Mouse (Mus musculus): Measurements from ENCODE around the gene Qrfpr. TPM values are rescaled to one million over a fixed set of nuclear protein-coding genes. Genes with fewer than 3 reads are reported as not detected.

Qrfpr gene
- polyA plus RNA-seq, 1 experiment from 2014 or later: not detected

DNA sequence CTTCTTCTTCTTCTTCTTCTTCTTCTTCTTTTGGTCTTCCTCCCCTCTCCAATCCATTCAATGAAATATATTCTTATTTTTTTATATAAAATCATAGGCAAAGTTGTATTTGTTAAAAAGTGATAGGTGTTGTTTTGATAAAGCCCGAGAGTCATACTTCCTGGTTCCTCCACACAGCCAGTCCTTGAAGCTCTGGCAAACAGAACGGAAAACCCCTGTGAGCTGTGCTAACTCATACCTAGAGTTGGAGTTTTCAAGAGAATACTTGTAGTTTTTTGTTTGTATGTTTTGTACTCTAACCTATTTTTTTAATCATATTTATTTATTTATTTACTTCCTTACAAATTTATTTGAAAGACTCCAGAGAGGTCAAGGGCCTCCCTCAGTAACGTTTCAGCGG, 9.4 kb downstream of the Qrfpr start:
- Histone ChIP-seq H3K9me3 (ENCODE audit: control insufficient read depth, low read depth, low read length) (no peaks in the 10 kb centered on the region), H3K9ac (replicated peaks; ENCODE audit: low read depth, low read length) (no peak overlapping the region), H3K27ac (ENCODE audit: low read length) (no peak overlapping the region), H3K27me3 (ENCODE audit: control insufficient read depth, insufficient read depth, low read length) (no peaks in the 10 kb centered on the region), H3K4me1 (ENCODE audit: control insufficient read depth, insufficient read depth, low read length) (no peaks in the 10 kb centered on the region), H3K4me2 (replicated peaks; ENCODE audit: low read depth, low read length) (no peak overlapping the region), H3K36me3 (ENCODE audit: control insufficient read depth, insufficient read depth, low read length) (no peaks in the 10 kb centered on the region), H3K4me3 (ENCODE audit: low read depth, low read length) (no peak overlapping the region)
- 75% methylated on average over 4 of the region's 4 CpGs for WGBS
- ATAC-seq (ENCODE audit: insufficient number of reproducible peaks, insufficient read depth, low FRiP score, low read depth): no peak

DNA sequence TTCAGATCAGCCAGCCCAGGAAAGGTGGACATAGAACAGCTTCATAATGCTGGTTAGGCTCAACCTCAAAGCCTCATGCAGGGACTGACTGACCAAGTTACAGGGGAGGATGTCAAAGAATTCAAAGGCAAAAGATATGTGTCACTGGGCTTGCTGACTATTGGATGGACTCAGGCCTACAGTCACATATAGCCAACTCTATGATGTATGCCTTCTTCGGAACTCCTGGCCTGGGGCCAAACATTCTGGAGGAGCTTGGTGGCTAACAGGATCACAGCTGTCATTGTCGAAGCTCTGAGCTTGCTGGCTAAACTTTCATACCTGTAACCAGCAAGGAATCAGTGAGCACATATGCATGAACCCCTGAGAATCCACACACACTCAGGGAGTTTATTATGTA, 11.2 kb downstream of the Qrfpr start:
- Histone ChIP-seq H3K4me1 (ENCODE audit: control insufficient read depth, insufficient read depth, low read length) (no peaks in the 10 kb centered on the region), H3K27ac (ENCODE audit: low read length) (no peak overlapping the region), H3K4me2 (replicated peaks; ENCODE audit: low read depth, low read length) (no peak overlapping the region), H3K9ac (replicated peaks; ENCODE audit: low read depth, low read length) (no peak overlapping the region), H3K27me3 (ENCODE audit: control insufficient read depth, insufficient read depth, low read length) (no peaks in the 10 kb centered on the region), H3K4me3 (ENCODE audit: low read depth, low read length) (no peak overlapping the region), H3K9me3 (ENCODE audit: control insufficient read depth, low read depth, low read length) (no peaks in the 10 kb centered on the region), H3K36me3 (ENCODE audit: control insufficient read depth, insufficient read depth, low read length) (no peaks in the 10 kb centered on the region)
- WGBS: 35% methylated on average over 2 of the region's 2 CpGs
- ATAC-seq (ENCODE audit: insufficient number of reproducible peaks, insufficient read depth, low FRiP score, low read depth): no peak

DNA sequence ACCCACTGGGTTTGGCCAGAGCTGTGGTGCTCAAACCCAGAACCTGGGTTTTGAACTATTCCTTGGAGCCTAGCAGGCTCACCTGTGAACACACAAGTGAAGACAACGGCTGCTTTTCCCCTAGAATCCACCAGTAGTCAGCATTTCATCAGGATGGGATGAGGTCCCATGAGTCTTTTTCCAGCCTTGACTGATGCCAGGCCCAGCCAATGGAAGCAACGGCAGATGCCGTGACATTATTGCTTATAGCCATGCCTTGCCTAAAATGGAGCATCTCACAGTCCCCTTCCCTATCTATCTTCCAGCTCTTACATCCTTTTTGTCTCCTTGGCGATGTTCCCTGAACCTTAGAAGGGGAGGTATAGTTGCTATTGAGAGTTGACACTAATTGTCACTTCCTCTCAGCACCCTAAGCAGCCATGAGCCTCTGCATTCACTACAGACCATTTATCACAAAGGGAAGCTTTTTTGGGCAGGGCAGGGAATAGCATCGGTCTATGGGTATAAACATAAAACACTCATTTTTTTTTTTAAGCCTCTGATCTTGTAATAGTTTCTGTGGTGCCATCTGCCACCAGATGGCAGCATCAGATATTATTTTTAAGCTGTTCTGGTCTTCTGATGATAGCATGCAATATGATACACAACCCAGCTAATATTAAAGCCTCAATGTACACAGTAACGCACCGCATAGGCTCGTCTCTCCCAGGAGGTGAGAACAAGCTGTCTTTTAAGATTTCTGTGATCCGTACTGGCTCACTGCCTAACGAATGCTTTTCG, 12.1 kb downstream of the Qrfpr start:
- WGBS: 52% methylated on average over 11 of the region's 11 CpGs
- Histone ChIP-seq H3K9ac (replicated peaks; ENCODE audit: low read depth, low read length) (no peak overlapping the region), H3K4me1 (ENCODE audit: control insufficient read depth, insufficient read depth, low read length) (no peaks in the 10 kb centered on the region), H3K27me3 (ENCODE audit: control insufficient read depth, insufficient read depth, low read length) (no peaks in the 10 kb centered on the region), H3K4me3 (ENCODE audit: low read depth, low read length) (no peak overlapping the region), H3K9me3 (ENCODE audit: control insufficient read depth, low read depth, low read length) (no peaks in the 10 kb centered on the region), H3K27ac (ENCODE audit: low read length) (no peak overlapping the region), H3K36me3 (ENCODE audit: control insufficient read depth, insufficient read depth, low read length) (no peaks in the 10 kb centered on the region), H3K4me2 (replicated peaks; ENCODE audit: low read depth, low read length) (no peak overlapping the region)
- peak; percentile 63; the same call in 1 of the 2 replicates for ATAC-seq (ENCODE audit: insufficient number of reproducible peaks, insufficient read depth, low FRiP score, low read depth)

DNA sequence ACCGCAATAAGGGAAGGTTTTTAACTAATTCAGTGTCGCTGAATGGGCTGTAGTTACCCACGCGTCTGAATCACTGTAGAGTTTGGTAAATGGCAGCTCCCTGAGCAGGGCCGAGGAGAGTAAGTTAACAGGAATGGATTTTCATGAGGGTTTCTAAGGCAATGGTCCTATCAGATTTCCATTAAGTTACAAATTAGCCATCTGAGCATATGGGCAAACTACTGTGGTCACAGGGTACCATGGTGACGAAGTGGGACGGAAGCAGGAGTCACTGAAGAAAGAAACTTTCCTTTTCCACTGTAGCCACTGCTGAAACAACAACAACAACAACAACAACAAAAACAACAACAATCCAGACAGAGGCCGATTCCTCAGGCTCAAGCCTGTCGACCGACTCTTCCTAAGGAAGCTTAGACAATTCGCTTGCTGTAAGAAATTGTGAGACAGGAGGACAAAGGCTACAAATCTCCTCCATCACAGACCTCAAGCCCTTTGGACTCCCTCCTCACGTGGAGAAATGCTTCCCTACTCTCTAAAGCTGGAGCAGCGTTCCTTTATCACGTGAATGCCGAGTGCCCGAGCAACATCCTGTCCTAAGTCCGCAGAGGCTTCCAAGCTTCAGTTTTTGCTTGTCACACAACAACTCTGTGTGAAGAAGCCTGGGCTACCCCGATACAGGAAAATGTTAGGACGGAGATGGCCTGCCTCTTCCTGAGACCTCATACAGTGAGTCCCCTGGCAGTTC, 14.4 kb downstream of the Qrfpr start:
- Histone ChIP-seq H3K27me3 (ENCODE audit: control insufficient read depth, insufficient read depth, low read length) (no peaks in the 10 kb centered on the region), H3K4me3 (ENCODE audit: low read depth, low read length) (no peak overlapping the region), H3K4me2 (replicated peaks; ENCODE audit: low read depth, low read length) (no peak overlapping the region), H3K9ac (replicated peaks; ENCODE audit: low read depth, low read length) (no peak overlapping the region), H3K4me1 (ENCODE audit: control insufficient read depth, insufficient read depth, low read length) (no peaks in the 10 kb centered on the region), H3K36me3 (ENCODE audit: control insufficient read depth, insufficient read depth, low read length) (no peaks in the 10 kb centered on the region), H3K9me3 (ENCODE audit: control insufficient read depth, low read depth, low read length) (no peaks in the 10 kb centered on the region), H3K27ac (ENCODE audit: low read length) (no peak overlapping the region)
- ATAC-seq (ENCODE audit: insufficient number of reproducible peaks, insufficient read depth, low FRiP score, low read depth): no peak
- WGBS: 73% methylated on average over 19 of the region's 19 CpGs

DNA sequence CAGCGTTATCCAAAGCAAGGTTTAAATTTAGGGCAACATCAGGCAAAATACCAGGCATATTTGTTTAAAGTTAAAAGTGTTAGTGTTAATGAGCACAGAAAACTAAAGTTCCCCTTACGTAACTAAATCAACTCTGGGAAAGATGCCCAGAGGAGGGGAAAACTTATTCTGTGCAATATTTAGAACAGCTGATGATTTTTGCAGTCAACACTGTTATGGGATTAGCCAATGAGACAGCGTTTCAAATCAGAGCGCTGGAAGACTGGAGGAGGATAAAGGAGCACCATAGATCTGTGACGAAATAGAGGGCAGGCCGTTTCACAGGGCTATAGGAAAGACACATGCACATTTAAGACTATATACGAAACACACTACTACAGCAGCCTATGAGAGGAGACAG, 19.2 kb downstream of the Qrfpr start:
- Histone ChIP-seq H3K27ac (ENCODE audit: low read length) (no peak overlapping the region), H3K27me3 (ENCODE audit: control insufficient read depth, insufficient read depth, low read length) (no peaks in the 10 kb centered on the region), H3K4me2 (replicated peaks; ENCODE audit: low read depth, low read length) (no peak overlapping the region), H3K36me3 (ENCODE audit: control insufficient read depth, insufficient read depth, low read length) (no peaks in the 10 kb centered on the region), H3K4me1 (ENCODE audit: control insufficient read depth, insufficient read depth, low read length) (no peaks in the 10 kb centered on the region), H3K9me3 (ENCODE audit: control insufficient read depth, low read depth, low read length) (no peaks in the 10 kb centered on the region), H3K4me3 (ENCODE audit: low read depth, low read length) (no peak overlapping the region), H3K9ac (replicated peaks; ENCODE audit: low read depth, low read length) (no peak overlapping the region)
- ATAC-seq (ENCODE audit: insufficient number of reproducible peaks, insufficient read depth, low FRiP score, low read depth): no peak
- 68% methylated on average over 7 of the region's 7 CpGs for WGBS

DNA sequence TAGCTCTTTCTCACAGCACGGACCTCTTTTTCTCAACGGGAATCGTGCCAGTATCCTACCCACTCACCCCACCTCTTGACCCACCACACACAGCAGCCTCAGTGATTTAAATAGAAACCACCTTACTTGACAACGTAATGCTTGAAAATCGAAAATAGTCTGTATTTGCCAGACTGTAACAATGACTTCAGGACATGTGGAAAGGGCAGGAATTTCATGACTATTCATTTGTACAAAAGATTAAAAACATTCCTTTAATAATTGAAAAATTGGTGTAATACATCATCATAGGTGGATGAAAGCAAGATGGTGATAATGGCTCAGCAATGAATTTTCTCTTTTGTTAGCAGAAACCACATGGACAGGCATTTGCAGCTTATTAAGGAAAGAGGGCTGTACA, 21.0 kb downstream of the Qrfpr start:
- Histone ChIP-seq H3K4me1 (ENCODE audit: control insufficient read depth, insufficient read depth, low read length) (no peaks in the 10 kb centered on the region), H3K36me3 (ENCODE audit: control insufficient read depth, insufficient read depth, low read length) (no peaks in the 10 kb centered on the region), H3K27me3 (ENCODE audit: control insufficient read depth, insufficient read depth, low read length) (no peaks in the 10 kb centered on the region), H3K9me3 (ENCODE audit: control insufficient read depth, low read depth, low read length) (no peaks in the 10 kb centered on the region), H3K4me3 (ENCODE audit: low read depth, low read length) (no peak overlapping the region), H3K4me2 (replicated peaks; ENCODE audit: low read depth, low read length) (no peak overlapping the region), H3K9ac (replicated peaks; ENCODE audit: low read depth, low read length) (no peak overlapping the region), H3K27ac (ENCODE audit: low read length) (no peak overlapping the region)
- ATAC-seq (ENCODE audit: insufficient number of reproducible peaks, insufficient read depth, low FRiP score, low read depth): no peak
- 74% methylated on average over 5 of the region's 5 CpGs for WGBS

DNA sequence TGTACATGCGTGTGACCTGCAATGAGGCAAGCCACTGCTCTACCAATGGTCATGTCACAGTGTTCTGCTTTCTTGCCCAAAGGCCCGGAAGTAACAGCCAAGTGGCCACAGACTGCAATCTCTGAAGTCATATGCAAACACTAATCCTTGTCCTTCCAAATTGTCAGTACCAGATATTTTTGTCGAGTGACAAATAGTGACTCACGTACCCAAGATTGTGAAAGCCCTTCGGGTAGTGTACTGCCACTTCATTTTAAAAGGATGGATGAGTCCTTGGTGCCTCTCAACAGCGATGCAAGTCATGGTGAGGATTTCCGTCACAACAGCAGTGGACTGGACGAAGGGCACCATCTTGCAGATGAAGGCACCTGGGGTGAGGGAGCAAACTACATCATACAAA, 32.9 kb downstream of the Qrfpr start:
- H3K9me3 ChIP-seq (ENCODE audit: control insufficient read depth, low read depth, low read length): no peaks in the 10 kb centered on the region
- no peaks in the 10 kb centered on the region for H3K27me3 ChIP-seq (ENCODE audit: control insufficient read depth, insufficient read depth, low read length)
- H3K4me2 ChIP-seq (replicated peaks; ENCODE audit: low read depth, low read length): no peak overlapping the region
- H3K27ac ChIP-seq (ENCODE audit: low read length): no peak overlapping the region
- no peaks in the 10 kb centered on the region for H3K4me1 ChIP-seq (ENCODE audit: control insufficient read depth, insufficient read depth, low read length)
- H3K9ac ChIP-seq (replicated peaks; ENCODE audit: low read depth, low read length): no peak overlapping the region
- H3K4me3 ChIP-seq (ENCODE audit: low read depth, low read length): no peak overlapping the region
- no peaks in the 10 kb centered on the region for H3K36me3 ChIP-seq (ENCODE audit: control insufficient read depth, insufficient read depth, low read length)
- no peak for ATAC-seq (ENCODE audit: insufficient number of reproducible peaks, insufficient read depth, low FRiP score, low read depth)
- WGBS: 90% methylated on average over 8 of the region's 8 CpGs

DNA sequence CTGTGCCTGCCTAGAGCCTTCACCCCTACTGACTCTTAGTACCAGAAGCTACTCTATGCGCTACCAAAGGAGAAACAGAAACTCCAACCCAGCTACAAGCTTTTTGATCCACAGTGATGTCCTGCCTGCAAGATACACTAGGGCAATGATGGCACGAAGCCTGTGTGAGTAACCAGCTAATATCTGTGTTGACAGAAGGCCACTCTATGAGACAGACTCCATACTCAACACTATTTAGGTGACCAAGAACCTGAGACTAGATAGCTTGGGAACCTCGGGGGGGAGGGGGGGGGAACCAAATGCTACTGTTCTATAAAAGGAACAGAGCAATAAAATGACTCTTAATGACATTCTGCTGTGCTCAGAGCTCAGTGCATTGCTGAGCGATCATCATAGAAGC, 35.6 kb downstream of the Qrfpr start:
- Histone ChIP-seq H3K36me3 (ENCODE audit: control insufficient read depth, insufficient read depth, low read length) (no peaks in the 10 kb centered on the region), H3K4me3 (ENCODE audit: low read depth, low read length) (no peak overlapping the region), H3K4me2 (replicated peaks; ENCODE audit: low read depth, low read length) (no peak overlapping the region), H3K27ac (ENCODE audit: low read length) (no peak overlapping the region), H3K9me3 (ENCODE audit: control insufficient read depth, low read depth, low read length) (no peaks in the 10 kb centered on the region), H3K4me1 (ENCODE audit: control insufficient read depth, insufficient read depth, low read length) (no peaks in the 10 kb centered on the region), H3K9ac (replicated peaks; ENCODE audit: low read depth, low read length) (no peak overlapping the region), H3K27me3 (ENCODE audit: control insufficient read depth, insufficient read depth, low read length) (no peaks in the 10 kb centered on the region)
- whole genome bisulfite sequencing: 78% methylated on average over 4 of the region's 4 CpGs
- ATAC-seq (ENCODE audit: insufficient number of reproducible peaks, insufficient read depth, low FRiP score, low read depth): no peak
